In the genomic region with DNA sequence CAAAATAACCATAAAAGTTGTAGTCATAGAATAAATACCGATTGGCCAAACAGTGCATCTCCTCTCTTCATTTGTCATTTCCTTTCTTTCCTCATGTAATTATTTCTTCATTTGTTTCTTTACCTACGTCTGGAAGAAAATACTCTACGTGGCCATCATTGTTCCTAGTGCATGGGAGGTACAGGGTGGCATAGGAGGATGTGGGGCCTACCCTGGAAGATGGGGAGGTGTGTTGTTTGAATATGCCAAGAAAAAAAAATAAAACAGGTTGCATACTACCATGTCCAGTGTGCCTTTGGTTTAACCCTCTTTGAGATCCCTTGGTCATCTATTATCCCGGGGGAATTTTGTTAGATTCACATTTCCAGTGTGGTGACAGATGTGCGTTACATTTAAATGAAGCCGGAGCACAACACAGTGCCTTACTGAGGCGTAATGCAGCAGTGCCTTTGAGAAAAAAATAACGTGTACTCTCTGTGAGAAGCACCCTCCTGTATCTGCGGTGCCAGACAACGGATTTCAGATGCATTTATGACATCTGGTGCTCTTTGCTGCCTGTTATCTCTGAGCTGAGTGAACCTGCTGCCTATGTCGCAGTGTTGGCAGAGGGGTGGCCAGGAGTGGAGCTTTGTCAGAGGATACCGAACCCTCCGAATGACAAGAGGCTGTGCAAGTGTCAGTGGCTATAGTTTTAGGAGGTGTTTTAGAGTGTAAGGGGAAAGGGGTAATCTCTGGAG, we compare ENCODE assay signal across 1 mouse cellular context.
TF ChIP-seq lines count a peak whose summit lies in the region.

No protein-coding gene starts in this region.

TF ChIP-seq in MEL, 35 proteins besides CTCF, POLR2A, EP300 and RAD21 (continued from another document):
- TF ChIP-seq MAFK (IDR thresholded peaks at IDR 0.05; ENCODE audit: borderline replicate concordance, low read depth, low read length), result no peak
- TF ChIP-seq E2F4 (IDR thresholded peaks at IDR 0.05; ENCODE audit: borderline replicate concordance, low read depth, low read length), result no peak
- TF ChIP-seq TAL1 (IDR thresholded peaks at IDR 0.05; ENCODE audit: low read length), result peak; percentile 93
- TF ChIP-seq ETS1 (IDR thresholded peaks at IDR 0.05; ENCODE audit: low read depth, low read length), result peak; percentile 88
- TF ChIP-seq MYC (IDR thresholded peaks at IDR 0.05; ENCODE audit: low read depth, low read length), result no peak
- no peak for TF ChIP-seq NRF1 (IDR thresholded peaks at IDR 0.05; ENCODE audit: insufficient read depth, low read depth, low read length, poor library complexity, severe bottlenecking)
- TF ChIP-seq GABPA (IDR thresholded peaks at IDR 0.05; ENCODE audit: low read depth, low read length), result no peak
- no peak; the same call in 1 of the 2 replicates for TF ChIP-seq ZC3H11A (IDR thresholded peaks at IDR 0.05; ENCODE audit: low read depth, low read length)
- no peak for TF ChIP-seq NELFE (IDR thresholded peaks at IDR 0.05; ENCODE audit: low read depth, low read length)
- no peak; the same call in 1 of the 2 replicates for TF ChIP-seq MAZ (IDR thresholded peaks at IDR 0.05; ENCODE audit: low read depth, low read length)
- no peak for TF ChIP-seq USF2 (IDR thresholded peaks at IDR 0.05; ENCODE audit: borderline replicate concordance in 1 of 2, insufficient read depth in 1 of 2, low read depth in 1 of 2, low read length in 2 of 2)
- no peak for TF ChIP-seq POLR2AphosphoS5 (IDR thresholded peaks at IDR 0.05; ENCODE audit: borderline replicate concordance, low read depth, low read length)
- no peak for TF ChIP-seq BHLHE40 (IDR thresholded peaks at IDR 0.05; ENCODE audit: borderline replicate concordance, low read depth, low read length)
- peak; percentile 91 for TF ChIP-seq ZNF384 (IDR thresholded peaks at IDR 0.05; ENCODE audit: low read depth, low read length)
